Mouse (Mus musculus) adipocyte (in vitro differentiated cells): ENCODE measurements around the gene Cep83.
"Not testable (repeated sequence)": the region's sequence is repeated elsewhere in the genome, so short reads cannot be mapped to it uniquely, and the experiment has no call there.

ENCODE experiments used
- DNase-seq: peaks from one replicate; pipeline ENCODE4 v3.0.0-alpha.2; 2016; ENCODE audit warnings: low spot score

Gene Cep83

DNA sequence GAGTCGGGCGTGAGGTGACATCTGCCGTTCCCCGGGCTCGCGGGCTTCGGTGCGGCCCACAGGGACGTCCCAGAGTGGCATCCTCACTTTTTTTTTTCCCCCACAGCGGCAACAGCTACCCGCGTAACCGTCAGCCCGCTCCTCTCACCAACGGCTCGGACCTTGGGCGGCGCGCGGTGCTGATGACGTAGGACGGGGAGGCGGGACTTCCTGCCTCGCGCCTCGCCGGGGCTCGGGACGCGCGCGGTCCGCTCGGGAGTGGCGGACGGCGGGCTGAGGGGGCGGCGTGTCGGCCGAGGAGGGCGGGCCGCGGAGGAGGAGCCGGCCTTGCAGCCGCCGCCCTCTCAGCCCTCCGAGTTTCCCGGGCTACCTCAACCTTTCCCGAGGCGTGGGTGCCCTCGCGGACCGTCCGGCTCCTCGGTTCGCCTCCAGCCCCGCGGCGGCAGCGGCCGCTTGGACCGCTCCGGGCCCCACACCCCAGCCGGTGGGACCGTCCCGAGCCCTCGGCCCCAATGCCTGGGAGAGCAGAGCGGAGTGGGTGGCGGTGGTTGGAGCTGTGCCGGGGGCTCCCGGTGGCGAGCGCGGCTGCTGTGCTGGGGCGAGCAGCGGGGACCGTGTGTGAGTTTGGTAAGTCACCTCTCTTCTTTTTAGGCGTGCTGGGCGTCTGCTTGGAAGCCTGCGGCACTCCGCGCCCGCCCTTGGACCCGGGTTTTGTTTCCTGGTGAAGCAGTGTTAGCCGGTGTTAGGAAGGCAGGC is at the start of gene Cep83:
Gene Cep83, plus strand, starts transcription at position 235 of the 756 bp plus-strand sequence.
- DNase-seq: peak; percentile 86

DNA sequence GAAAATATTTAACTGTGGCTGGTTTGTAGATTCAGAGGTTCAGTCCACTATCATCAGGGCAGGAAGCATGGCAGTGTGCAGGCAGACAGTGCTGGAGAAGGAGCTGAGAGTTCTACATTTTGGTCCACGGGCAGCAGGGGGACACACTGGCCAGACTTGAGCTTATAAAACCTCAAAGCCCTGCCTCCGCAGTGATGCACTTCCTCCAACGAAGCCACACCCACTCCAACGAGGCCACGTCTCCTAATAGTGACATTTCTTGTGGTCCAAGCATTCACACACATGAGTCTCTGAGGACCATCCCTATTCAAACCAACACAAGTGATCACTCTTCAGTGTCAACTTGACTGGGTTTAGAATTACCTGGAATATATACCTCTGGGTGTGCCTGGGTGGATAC is 49.2 kb upstream of the Cep83 start:
- DNase-seq: no peak

DNA sequence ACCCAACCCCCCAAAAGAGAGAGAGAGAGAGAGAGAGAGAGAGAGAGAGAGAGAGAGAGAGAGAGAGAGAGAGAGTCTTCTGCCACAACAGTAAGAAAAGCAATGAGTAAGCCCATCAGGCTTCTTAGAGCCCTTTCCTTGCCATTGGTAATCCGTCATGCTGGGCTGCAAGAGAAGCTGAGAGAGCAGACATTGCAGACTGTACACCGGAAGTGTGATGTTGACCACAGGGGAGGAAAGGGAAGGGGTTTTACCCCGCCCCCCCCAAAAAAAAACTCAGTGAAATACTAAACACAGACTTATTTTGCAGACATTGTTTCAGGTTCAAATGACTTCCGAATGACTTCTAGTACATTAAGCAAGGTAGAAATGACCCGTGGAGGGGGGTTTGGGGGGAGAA is 48.4 kb upstream of the Cep83 start:
- no peak for DNase-seq

DNA sequence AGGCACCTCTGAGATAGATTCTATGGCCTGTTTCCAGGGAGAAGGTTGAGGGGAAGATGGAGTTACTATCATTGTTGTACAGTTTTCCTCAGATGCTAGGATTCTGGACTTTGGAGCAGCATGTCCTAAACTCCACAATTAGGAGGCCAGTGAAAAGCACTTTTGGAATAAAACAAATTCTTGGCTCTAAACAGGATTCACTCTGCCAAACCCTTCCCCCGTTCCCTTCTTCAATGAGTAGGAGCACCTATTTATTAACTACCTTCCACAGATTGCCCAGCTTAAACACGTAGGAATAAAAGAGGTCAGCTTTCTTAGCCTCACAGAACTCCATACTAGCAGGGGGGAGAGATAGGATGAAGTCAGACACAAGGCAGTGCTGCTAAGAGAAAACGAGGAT is 24.4 kb upstream of the Cep83 start:
- DNase-seq: no peak

- DNase-seq: no peak
Measured at GRCm38 (mm10) chr10:94664455-94664854, 24.0 kb upstream of the Cep83 start.

- no peak for DNase-seq
Measured at GRCm38 (mm10) chr10:94668147-94668546, 20.3 kb upstream of the Cep83 start.

DNA sequence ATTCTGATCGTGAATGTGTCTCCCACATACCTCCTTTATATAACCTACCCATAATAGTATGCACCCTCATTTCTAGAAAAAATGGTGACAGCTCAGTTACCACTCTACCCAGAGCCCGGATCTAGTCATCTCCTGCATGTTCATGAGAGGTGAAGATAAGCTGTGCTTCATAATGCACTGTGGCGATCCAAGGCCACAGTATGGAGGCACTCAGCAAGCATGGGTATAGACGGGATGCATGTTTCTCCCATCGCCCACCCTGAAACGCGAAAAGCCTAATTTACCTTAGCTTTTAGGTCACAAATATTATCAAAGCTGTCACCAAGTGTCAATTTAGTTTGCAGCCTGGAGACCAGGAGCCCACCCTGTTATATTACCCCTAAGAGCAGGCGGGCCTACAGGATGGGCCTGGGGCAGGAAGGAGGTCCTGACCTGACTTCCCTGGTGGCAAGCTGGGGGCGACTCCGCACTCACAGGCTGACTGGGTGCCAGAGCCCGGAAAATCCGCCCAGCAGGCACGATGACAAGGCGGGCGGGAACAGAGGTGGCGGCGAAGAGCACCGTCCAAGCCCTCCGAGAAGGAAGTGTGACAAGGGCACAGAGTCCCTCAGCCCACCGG is 544 bp upstream of the Cep83 start:
- DNase-seq: peak; percentile 28

- DNase-seq: no peak
Measured at GRCm38 (mm10) chr10:94689176-94689510, 689 bp downstream of the Cep83 start.

DNA sequence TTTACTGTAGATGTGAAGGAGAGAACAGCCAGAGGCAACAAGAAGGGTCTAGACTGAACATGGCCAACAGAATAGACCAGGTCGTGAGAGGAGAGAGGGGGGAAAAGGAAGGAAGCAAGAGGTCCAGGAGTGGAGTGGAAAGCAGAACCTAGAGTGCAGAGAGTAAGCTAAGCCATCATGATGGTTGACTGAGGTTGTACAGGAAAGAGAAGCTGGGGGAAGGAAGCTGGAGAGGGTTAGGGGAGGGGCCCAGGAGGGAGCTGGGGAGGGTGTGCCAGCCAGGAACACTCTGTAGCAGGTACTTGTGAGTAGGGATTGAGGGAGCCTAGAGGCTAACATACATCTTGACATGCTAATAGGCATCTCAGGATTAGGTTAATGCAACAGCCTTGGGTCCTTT is 1.9 kb downstream of the Cep83 start:
- DNase-seq: no peak

GRCm38 (mm10) chr10:94692163-94692562 is 3.7 kb downstream of the Cep83 start:
- no peak for DNase-seq

DNA sequence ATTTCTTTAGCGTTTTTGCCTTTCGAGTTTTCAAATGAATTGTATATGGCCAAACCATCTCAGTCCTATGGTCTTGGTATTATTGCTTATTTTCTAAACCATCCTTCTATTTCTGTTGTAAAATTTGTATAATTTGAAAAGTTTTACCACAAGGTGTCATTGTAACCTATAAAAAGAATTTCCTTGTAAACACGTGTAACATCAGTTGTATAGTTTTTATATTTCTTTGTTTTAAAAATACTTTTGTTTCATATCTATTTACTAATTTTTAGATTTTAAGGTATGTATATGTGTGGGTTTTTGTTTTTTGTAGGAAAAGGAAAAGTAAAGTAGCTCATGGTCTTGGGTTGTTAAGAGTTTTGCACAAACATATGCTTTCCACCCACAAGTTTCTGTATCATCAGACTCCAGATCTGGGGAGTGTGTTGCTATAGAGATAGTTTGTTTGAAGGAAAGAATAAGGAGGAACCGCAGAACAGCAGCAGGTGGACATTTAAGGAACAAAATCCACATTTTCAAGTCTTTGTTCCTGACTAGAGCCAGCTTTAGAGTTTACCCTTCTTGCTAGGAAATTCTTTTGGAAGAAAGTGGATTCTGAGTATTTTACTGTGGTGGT is 17.3 kb downstream of the Cep83 start:
- no peak for DNase-seq

GRCm38 (mm10) chr10:94706695-94707094 is 18.2 kb downstream of the Cep83 start:
- DNase-seq: no peak

GRCm38 (mm10) chr10:94709622-94710319 is 21.3 kb downstream of the Cep83 start:
- peak; percentile 36 for DNase-seq

DNA sequence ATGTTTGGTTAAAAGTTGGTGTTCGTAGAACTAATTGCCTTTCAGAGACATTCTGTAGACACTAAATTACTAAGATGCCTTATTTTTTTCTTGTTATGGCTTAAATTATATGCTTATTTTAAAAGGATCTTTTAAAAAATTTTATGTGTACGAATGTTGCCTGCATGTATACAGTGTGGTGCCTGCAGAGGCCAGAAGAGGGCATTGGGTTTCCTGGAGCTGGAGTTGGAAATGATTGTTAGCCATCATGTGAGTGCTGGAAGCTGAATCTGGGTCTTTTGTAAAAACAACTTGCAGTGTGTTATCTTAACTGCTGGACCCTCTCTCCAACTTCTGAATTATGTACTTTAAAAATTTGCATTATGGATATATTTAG is 21.9 kb downstream of the Cep83 start:
- DNase-seq: no peak

DNA sequence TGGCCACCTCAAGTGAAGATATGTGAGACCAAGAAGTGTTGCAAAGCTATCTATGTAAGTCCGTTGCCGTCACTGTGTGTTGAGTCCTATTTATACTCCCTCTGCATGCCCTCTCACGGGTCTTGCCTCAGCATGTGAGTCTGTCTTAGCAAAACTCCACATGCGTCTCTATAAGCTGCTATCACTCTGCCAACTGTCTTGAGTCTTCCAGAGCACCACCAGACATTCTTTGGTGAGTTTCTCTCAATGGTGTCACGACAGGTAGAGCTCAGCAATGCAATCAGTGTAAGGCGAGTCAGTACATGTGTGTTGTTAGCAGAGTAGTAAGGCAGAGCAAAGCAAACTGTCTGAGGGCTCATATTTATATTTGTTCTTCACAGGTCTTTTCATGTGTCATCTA is 31.8 kb downstream of the Cep83 start:
- DNase-seq: no peak

- not testable (repeated sequence) for DNase-seq
Measured at GRCm38 (mm10) chr10:94728053-94728452, 39.6 kb downstream of the Cep83 start.

DNA sequence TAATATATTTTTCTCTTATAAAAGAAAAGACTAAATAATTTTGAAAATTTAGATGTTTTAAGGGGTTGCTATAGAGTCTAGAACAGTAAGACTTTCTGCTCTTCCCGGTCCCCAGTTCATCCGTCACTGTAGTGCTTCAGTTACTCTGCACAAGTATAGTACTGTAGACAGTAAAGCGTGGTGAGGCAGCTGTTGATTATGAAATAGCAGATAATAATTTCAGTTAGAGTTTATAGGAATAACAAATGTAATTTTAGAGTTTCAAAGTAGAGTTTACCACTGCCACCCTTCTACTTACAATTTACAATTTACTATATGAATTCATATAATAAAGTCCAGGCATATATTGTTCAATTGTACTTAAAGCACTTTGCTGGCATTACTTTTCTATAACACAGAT is 42.0 kb downstream of the Cep83 start:
- DNase-seq: no peak

GRCm38 (mm10) chr10:94734829-94735228 is 46.4 kb downstream of the Cep83 start:
- DNase-seq: no peak

GRCm38 (mm10) chr10:94740221-94740620 is 51.8 kb downstream of the Cep83 start:
- no peak for DNase-seq

DNA sequence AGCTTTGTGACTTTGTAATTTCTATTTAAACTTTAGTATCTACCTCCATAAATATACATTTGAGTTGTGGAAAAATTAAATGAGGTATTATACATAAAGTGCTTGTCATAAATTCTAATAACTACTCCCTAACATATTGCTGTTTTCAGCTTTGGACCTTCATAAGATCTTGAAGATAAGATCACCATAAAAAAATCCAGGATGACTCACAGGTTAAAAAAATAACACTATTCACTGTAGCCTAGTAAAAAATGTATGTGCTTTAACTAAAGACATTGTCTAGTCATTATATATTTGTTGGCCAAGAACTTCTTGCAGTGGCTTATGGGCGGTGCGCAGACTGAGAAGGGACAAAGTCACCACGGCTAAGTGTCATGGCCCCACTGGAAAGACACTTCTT is 53.0 kb downstream of the Cep83 start:
- DNase-seq: no peak

DNA sequence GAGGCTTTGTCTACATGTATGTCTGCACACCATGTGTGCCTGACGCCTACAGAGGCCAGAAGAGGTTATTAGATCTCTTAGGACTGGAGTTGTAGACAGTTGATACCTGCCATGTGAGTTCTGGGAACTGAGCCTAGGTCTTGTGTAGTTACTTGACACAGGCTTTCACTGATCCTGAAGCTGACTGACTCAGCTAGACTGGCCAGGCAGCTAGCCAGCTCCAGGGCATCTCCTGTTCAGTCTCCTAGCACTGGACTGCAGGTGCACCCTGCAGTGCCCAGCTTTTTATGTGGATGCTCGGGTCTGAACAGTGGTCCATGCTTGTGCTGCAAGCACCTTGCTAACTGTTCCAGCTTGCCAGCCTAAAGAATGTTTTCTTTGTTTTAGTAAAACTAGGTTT is 58.6 kb downstream of the Cep83 start:
- no peak for DNase-seq

GRCm38 (mm10) chr10:94771496-94771895 is 83.0 kb downstream of the Cep83 start:
- peak; percentile 6 for DNase-seq

- no peak for DNase-seq
Measured at GRCm38 (mm10) chr10:94777576-94777975, 89.1 kb downstream of the Cep83 start.
